Mouse (Mus musculus): ENCODE data around the gene Ska2. TPM values are rescaled to one million over a fixed set of nuclear protein-coding genes. Genes with fewer than 3 reads are reported as not detected.
A peak's percentile ranks its signal among the peaks of the same experiment; 100 is the strongest.

Gene Ska2
- polyA plus RNA-seq (2015; fragmentation: Nextera tagmentation; extraction: Ambion mirVana): 13.9 and 15.1 TPM in 2 replicates

DNA sequence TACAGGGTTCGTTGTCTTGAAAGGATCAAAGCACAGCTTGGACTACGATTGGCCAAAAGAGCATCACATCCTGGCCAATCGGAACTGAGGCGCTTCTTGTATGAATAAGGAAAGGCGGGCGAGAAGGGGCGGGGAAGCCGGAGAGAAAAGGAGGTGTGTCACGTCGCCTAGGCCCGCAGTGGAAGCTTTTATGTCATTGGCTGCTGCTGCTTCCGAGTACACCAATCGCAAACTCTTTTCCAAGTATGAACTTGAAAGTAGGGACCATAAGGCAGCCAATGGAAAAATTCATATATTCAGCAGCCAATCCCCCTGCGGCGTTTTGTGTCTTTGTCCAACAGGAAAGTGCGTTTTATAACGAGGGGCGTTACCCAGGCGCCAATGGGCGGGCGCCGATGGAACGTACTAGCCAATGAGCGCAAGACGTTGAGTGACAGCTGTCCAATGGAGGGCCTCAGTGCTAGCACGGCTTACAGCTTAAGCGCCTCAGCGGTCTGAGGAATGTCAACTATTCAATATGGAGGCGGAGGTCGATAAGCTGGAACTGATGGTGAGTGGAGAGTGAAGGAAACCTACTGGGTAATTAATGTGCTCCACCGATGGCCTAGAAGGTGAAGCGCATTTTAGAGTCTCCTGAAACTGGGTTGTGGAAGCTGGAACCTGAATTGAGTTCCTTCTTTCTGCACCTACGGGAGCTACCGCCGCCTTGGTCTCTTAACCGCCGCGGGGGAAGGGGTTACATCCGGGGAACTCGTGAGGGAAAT is at the start of gene Ska2:
Gene Ska2, plus strand, starts transcription at position 480 of the 764 bp plus-strand sequence.

GRCm38 (mm10) chr11:87073866-87074440 is 35.1 kb upstream of the Ska2 start, which contains the start of gene Gdpd1:
Gene Gdpd1 (minus strand): TSS chr11:87074062.

DNA sequence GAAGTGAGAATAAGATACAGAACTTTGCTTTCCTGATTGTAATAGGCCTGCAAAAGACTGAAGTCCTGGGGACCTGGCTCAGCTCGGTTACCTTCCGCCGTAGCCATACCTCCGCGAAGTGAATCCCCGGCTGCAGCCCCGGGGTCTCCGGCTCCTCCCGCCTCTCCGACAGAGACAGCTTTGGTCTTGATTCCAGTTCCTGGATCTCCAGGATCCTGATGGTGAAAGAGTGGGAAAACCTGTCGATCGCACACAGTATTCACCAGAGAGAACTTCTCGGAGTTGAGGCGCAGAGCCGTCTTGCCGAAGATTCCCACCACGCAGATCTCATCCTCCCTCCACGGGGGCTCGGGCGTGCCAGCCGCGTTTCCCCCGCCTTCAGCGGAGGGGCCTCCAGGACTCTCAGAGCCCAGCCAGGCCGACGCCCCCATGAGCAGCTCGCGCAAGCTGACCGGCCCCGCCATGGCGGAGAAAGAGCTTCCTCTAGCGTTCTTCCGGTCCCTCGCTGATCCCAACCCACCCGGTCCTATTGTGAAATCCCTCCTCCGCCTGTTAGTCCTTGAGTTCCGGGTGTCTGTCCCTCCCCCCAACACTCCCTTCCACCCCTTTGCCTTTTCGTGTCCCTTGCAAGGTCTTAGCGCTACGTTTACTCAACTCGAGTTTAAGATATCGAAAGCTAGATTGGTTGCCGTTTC is 22.6 kb upstream of the Ska2 start, which contains the start of gene Smg8:
Gene Smg8, minus strand, starts transcription at position 485 of the 695 bp plus-strand sequence.

DNA sequence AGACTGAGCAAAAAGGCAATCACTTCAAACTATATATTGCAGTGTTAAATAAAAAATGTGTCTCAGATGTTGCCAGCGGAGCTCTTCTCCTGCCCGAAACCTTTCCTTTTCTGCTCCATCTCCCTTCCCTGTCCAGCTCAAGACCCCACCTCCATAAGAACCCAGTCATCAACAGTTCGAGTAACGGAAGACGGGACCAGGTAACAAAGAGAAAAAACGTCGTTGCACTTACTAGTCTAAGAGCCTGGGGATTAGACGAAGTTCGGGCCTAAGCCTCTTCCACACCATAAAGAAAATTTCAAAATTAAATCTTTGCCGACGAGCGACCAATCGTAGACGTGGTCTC is 652 bp upstream of the Ska2 start, which contains the start of gene Prr11:
Gene Prr11, minus strand, starts transcription at position 300 of the 346 bp plus-strand sequence.

DNA sequence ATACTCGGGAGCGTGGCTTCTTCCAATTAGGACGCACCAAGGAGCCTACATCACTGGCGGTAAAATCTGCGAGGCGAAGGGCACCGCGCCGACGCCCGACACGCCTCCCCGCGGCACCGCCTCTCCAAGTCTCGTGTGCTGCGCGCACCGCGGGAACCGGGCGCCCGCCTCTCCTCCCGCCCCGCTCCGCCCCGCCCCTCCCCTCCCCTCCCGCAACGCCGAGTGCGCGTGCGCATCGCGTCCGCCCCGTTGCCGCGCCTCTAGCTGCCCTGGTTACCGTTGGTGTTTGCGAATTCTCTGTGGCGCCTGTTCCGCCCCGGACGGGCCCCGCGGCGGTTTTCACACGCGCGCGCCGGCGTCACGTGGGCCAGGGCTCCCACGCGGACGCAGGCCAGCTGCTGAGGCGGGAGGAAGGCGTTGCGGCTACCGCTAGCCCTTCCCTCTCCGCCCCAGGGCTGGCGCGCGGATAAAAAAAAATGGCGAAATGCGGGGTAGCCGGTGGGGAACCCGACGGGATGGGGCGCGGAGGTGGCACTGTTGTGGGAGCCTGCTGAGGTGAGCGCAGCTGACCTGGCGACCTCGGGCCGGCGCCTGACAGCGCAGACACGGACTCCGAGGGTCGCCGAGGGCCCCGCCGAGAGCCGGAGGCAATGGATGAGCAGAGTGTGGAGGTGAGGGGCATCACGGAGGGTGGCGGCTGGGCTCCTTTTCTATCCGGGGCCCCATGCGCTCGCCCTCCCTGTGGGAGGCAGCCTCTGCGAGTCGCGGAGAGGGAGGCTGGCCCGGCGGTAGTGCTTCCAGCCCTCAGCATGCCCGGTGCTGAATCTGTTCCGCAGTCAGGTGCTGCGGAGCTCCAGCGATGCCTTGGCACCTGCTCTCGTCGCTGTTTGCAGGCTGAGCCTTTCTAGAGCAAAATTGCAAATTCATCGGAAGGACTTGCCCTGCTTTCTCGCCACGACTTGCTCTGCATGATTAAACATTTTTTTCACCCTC is 18.1 kb downstream of the Ska2 start, which contains the start of gene Trim37:
Gene Trim37, plus strand, starts transcription at position 254 of the 993 bp plus-strand sequence.

MicroRNA genes within 50 kb of the gene (microRNA counts, 519-probe panel; counts per million panel counts)
- 5,027 counts per million, percentile 87 among the panel's probes with 10 or more counts for microRNA mmu-miR-301a

Small RNA genes within 50 kb of the gene (microRNA-seq; reads per million reads assigned to microRNA genes)
- 426 to 487 reads per million in 2 experiments for gene Mir301

Other genes starting within 250 kb of the Ska2 start
- gene Ypel2, start 115.5 kb upstream of the Ska2 start, polyA plus RNA-seq (2015; fragmentation: Nextera tagmentation; extraction: Ambion mirVana): 6.3 and 6.4 TPM in 2 replicates
- gene Gdpd1, start 35.2 kb upstream of the Ska2 start, polyA plus RNA-seq (2015; fragmentation: Nextera tagmentation; extraction: Ambion mirVana): 6.6 and 7.2 TPM in 2 replicates
- gene Smg8, start 22.5 kb upstream of the Ska2 start, polyA plus RNA-seq (2015; fragmentation: Nextera tagmentation; extraction: Ambion mirVana): 7.9 and 8.8 TPM in 2 replicates
- 1.7 and 1.8 TPM in 2 replicates for gene Prr11, start 526 bp upstream of the Ska2 start, polyA plus RNA-seq (2015; fragmentation: Nextera tagmentation; extraction: Ambion mirVana)
- gene Trim37, start 17.8 kb downstream of the Ska2 start, polyA plus RNA-seq (2015; fragmentation: Nextera tagmentation; extraction: Ambion mirVana): 5.8 and 6.8 TPM in 2 replicates
- 0.58 TPM in 2 replicates for gene Ppm1e, start 249.8 kb downstream of the Ska2 start, polyA plus RNA-seq (2015; fragmentation: Nextera tagmentation; extraction: Ambion mirVana)